Mouse (Mus musculus) c-Kit-negative CD71-positive TER-119-positive erythroid progenitor cells, embryonic 14.5 days (primary cell): ENCODE results near the gene Smad1.

ENCODE experiments used
- DNase-seq: peaks from one replicate; pipeline ENCODE4 v3.0.0-alpha.2; 2013; ENCODE audit warnings: low read depth, low spot score

The Smad1 gene

GRCm38 (mm10) chr8:79355721-79356434 is 43.4 kb downstream of the Smad1 start:
- DNase-seq: no peak

- DNase-seq: no peak
Observed at GRCm38 (mm10) chr8:79354009-79354408, 45.3 kb downstream of the Smad1 start.

GRCm38 (mm10) chr8:79351916-79352315 is 47.4 kb downstream of the Smad1 start:
- no peak for DNase-seq

- no peak for DNase-seq
Observed at GRCm38 (mm10) chr8:79350805-79351204, 48.5 kb downstream of the Smad1 start.

- no peak for DNase-seq
Observed at GRCm38 (mm10) chr8:79350094-79350593, 49.2 kb downstream of the Smad1 start.

GRCm38 (mm10) chr8:79346414-79346813 is 52.9 kb downstream of the Smad1 start:
- no peak for DNase-seq

- DNase-seq: no peak
Observed at GRCm38 (mm10) chr8:79345856-79346255, 53.5 kb downstream of the Smad1 start.

- DNase-seq: no peak
Observed at GRCm38 (mm10) chr8:79341236-79341635, 58.1 kb downstream of the Smad1 start.

- DNase-seq: no peak
Observed at GRCm38 (mm10) chr8:79339555-79339954, 59.8 kb downstream of the Smad1 start.

GRCm38 (mm10) chr8:79338619-79339018 is 60.7 kb downstream of the Smad1 start:
- DNase-seq: no peak

GRCm38 (mm10) chr8:79332109-79332900 is 67.0 kb downstream of the Smad1 start:
- DNase-seq: no peak

- DNase-seq: no peak
Observed at GRCm38 (mm10) chr8:79331571-79331970, 67.7 kb downstream of the Smad1 start.

- DNase-seq: no peak
Observed at GRCm38 (mm10) chr8:79331017-79331416, 68.3 kb downstream of the Smad1 start.

- no peak for DNase-seq
Observed at GRCm38 (mm10) chr8:79329735-79330134, 69.6 kb downstream of the Smad1 start.

GRCm38 (mm10) chr8:79329182-79329581 is 70.1 kb downstream of the Smad1 start:
- no peak for DNase-seq

GRCm38 (mm10) chr8:79325510-79325909 is 73.8 kb downstream of the Smad1 start:
- DNase-seq: no peak

- DNase-seq: no peak
Observed at GRCm38 (mm10) chr8:79324928-79325327, 74.4 kb downstream of the Smad1 start.

GRCm38 (mm10) chr8:79324036-79324435 is 75.3 kb downstream of the Smad1 start:
- DNase-seq: no peak

GRCm38 (mm10) chr8:79323121-79323520 is 76.2 kb downstream of the Smad1 start:
- DNase-seq: no peak

- no peak for DNase-seq
Observed at GRCm38 (mm10) chr8:79310801-79311200, 88.5 kb downstream of the Smad1 start.

GRCm38 (mm10) chr8:79305941-79306340 is 93.4 kb downstream of the Smad1 start:
- no peak for DNase-seq

GRCm38 (mm10) chr8:79301548-79301947 is 97.8 kb downstream of the Smad1 start:
- no peak for DNase-seq

- no peak for DNase-seq
Observed at GRCm38 (mm10) chr8:79299704-79300103, 99.6 kb downstream of the Smad1 start.
